Mouse (Mus musculus): ENCODE data around the gene Ube2j1. TPM values are rescaled to one million over a fixed set of nuclear protein-coding genes. Genes with fewer than 3 reads are reported as not detected.

The Ube2j1 gene
- 30.2 and 32.2 TPM in 2 replicates for polyA plus RNA-seq (2014; fragmentation: Nextera tagmentation; extraction: Ambion mirVana)

DNA sequence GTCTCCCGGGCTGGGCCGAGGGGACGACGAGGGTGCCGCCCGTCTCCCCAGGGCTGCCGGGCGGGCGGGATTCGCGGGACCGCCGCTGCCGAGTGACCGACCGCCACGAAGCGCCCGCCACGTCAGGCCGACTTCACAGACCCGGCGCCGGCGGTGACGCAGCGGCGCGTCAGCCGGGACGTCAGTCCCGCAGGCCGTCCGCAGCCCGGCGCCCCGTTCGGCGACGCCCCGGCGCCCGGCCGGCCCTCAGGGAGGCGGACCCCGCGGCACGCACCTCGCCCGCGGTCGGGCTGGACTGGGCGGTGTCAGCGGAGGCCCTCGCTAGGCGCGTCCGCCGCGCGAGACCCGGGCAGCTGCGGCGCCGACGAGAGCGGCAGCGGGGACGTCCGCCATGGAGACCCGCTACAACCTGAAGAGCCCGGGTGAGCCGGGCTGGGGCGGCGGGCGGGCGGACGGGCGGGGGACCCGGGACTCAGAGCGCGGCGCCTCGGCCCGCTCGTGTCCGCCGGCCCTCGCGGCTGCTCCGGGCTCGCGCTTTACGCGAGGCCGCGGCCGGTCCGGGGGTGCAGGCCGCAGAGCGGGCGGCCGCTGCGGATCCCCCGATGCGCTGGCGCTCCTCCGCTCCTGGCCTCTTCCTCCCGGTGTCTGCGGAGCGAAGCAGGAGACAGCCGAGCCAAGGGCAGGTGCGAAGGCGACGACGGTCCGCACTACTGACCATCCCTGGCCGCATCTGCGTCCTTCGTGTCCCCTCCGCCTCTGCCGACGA, at the start of gene Ube2j1:
Gene Ube2j1 (plus strand): TSS at position 222 of the 766 bp plus-strand sequence.
- peaks cover 4% of the 10 kb centered on the region for H3K36me3 ChIP-seq (ENCODE audit: control insufficient read depth, insufficient read depth, low read length)
- ATAC-seq (ENCODE audit: insufficient number of reproducible peaks, insufficient read depth, low FRiP score, low read depth), result peak; percentile 97
- peak within 1 kb of the TSS; percentile 80 to 83 for H3K4me3 ChIP-seq (ENCODE audit: control insufficient read depth in 1 of 2, insufficient read depth in 1 of 2, low read depth in 1 of 2, low read length in 2 of 2)
- under 1% methylated on average over 94 of the region's 123 CpGs for WGBS
- H3K4me2 ChIP-seq (ENCODE audit: low read length), result peak within 1 kb of the TSS; percentile 76
- peaks cover 0 to 17% of the 10 kb centered on the region in 2 experiments; a peak in 3 of 4 replicates for H3K4me1 ChIP-seq (ENCODE audit: control insufficient read depth in 2 of 2, insufficient read depth in 2 of 2, low read length in 2 of 2)
- H3K27ac ChIP-seq (replicated peaks in 1 of 2; ENCODE audit: control insufficient read depth in 1 of 2, insufficient read depth in 1 of 2, low read depth in 2 of 2, low read length in 2 of 2), result peak within 1 kb of the TSS; percentile 58 to 92
- H3K27me3 ChIP-seq (ENCODE audit: control insufficient read depth, insufficient read depth, low read length), result no peaks in the 10 kb centered on the region
- peaks cover 5% of the 10 kb centered on the region for H3K9me3 ChIP-seq (ENCODE audit: control insufficient read depth, low read length)
- peak within 1 kb of the TSS; percentile 95 for H3K9ac ChIP-seq (ENCODE audit: low read length)

GRCm38 (mm10) chr4:32981617-32982016, 49.6 kb upstream of the Ube2j1 start:
- Histone ChIP-seq H3K4me2 (ENCODE audit: low read length) (peak overlapping the region; percentile 90), H3K9me3 (ENCODE audit: control insufficient read depth, low read length) (no peaks in the 10 kb centered on the region), H3K4me3 (ENCODE audit: control insufficient read depth in 1 of 2, insufficient read depth in 1 of 2, low read depth in 1 of 2, low read length in 2 of 2) (peak overlapping the region in 1 of 2 experiments; percentile 84; a peak in 1 of 4 replicates), H3K27me3 (ENCODE audit: control insufficient read depth, insufficient read depth, low read length) (no peaks in the 10 kb centered on the region), H3K9ac (ENCODE audit: low read length) (no peak overlapping the region), H3K27ac (replicated peaks in 1 of 2; ENCODE audit: control insufficient read depth in 1 of 2, insufficient read depth in 1 of 2, low read depth in 2 of 2, low read length in 2 of 2) (no peak overlapping the region; a peak in 1 of 4 replicates), H3K36me3 (ENCODE audit: control insufficient read depth, insufficient read depth, low read length) (no peaks in the 10 kb centered on the region), H3K4me1 (ENCODE audit: control insufficient read depth in 2 of 2, insufficient read depth in 2 of 2, low read length in 2 of 2) (peaks cover 11 to 25% of the 10 kb centered on the region in 2 experiments)
- WGBS, result 6% methylated on average over 5 of the region's 5 CpGs
- ATAC-seq (ENCODE audit: insufficient number of reproducible peaks, insufficient read depth, low FRiP score, low read depth), result no peak

DNA sequence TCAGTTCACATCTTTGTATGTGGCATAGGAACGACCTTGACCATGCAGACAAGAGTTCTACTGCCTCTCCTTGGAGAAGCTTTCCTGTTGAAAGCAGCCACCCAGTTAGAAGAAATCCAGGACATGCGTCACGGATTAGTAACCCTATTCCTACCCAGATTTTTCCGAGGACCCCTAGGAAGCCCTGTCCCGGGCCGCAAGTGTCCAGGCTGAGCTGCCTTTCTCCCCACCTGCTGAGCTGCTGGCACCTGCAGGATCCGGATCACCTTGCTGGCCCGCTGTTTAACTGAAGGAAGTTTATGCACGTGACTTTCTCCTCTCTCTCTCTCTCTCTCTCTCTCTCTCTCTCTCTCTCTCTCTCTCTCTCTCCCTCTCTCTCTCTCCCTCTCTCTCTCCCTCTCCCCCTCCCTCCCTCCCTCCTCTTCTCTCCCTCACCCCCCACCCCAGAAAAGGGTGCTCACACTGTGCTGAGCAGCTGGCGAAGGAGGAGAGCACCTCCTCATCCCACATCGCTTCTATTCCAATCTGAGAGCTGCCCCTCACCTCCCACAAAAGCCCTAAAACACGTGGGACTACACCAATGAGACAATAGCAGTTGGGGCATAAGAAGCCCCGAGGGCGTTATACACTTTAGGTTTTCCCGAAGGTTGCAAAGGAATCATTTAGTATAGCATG, 49.0 kb upstream of the Ube2j1 start:
- ATAC-seq (ENCODE audit: insufficient number of reproducible peaks, insufficient read depth, low FRiP score, low read depth), result no peak
- H3K27me3 ChIP-seq (ENCODE audit: control insufficient read depth, insufficient read depth, low read length), result no peaks in the 10 kb centered on the region
- H3K4me1 ChIP-seq (ENCODE audit: control insufficient read depth in 2 of 2, insufficient read depth in 2 of 2, low read length in 2 of 2), result peaks cover 11 to 29% of the 10 kb centered on the region in 2 experiments
- peak overlapping the region; percentile 17 to 84; a peak in 2 of 4 replicates for H3K27ac ChIP-seq (replicated peaks in 1 of 2; ENCODE audit: control insufficient read depth in 1 of 2, insufficient read depth in 1 of 2, low read depth in 2 of 2, low read length in 2 of 2)
- no peaks in the 10 kb centered on the region for H3K36me3 ChIP-seq (ENCODE audit: control insufficient read depth, insufficient read depth, low read length)
- H3K4me2 ChIP-seq (ENCODE audit: low read length), result peak overlapping the region; percentile 90
- peak overlapping the region; percentile 84 to 99 for H3K4me3 ChIP-seq (ENCODE audit: control insufficient read depth in 1 of 2, insufficient read depth in 1 of 2, low read depth in 1 of 2, low read length in 2 of 2)
- 3% methylated on average over 15 of the region's 15 CpGs for WGBS
- peak overlapping the region; percentile 88 for H3K9ac ChIP-seq (ENCODE audit: low read length)
- no peaks in the 10 kb centered on the region for H3K9me3 ChIP-seq (ENCODE audit: control insufficient read depth, low read length)

DNA sequence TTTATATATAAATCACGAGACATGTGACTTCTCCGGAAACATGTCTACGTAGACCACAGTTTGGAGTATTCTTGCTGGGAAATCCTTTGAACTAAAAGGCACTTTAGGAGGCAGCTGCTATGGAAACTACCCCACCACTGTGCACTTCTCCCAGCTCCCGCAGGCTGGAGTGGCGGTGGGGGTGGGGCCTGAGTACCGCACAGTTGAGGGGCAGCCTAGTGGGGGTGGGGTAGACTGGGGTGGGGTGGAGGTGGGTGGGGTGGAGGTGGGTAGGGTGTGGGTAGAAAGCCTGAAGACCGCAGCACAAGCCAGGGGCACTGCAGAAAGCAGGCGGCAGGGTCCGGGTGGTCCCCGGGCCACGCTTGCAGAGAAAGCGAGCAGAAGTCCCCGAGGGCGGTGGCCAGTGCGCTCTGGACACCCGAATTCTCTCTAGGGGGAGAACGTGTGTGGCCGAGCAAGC, 48.5 kb upstream of the Ube2j1 start, which contains the start of gene Rragd:
Gene Rragd (plus strand): TSS at position 322 of the 460 bp plus-strand sequence.
- Histone ChIP-seq H3K4me2 (ENCODE audit: low read length) (peak within 1 kb of the TSS; percentile 90), H3K36me3 (ENCODE audit: control insufficient read depth, insufficient read depth, low read length) (no peaks in the 10 kb centered on the region), H3K4me1 (ENCODE audit: control insufficient read depth in 2 of 2, insufficient read depth in 2 of 2, low read length in 2 of 2) (peaks cover 11 to 31% of the 10 kb centered on the region in 2 experiments), H3K27me3 (ENCODE audit: control insufficient read depth, insufficient read depth, low read length) (no peaks in the 10 kb centered on the region), H3K9ac (ENCODE audit: low read length) (peak within 1 kb of the TSS; percentile 88), H3K27ac (replicated peaks in 1 of 2; ENCODE audit: control insufficient read depth in 1 of 2, insufficient read depth in 1 of 2, low read depth in 2 of 2, low read length in 2 of 2) (peak within 1 kb of the TSS; percentile 84 to 92), H3K9me3 (ENCODE audit: control insufficient read depth, low read length) (no peaks in the 10 kb centered on the region), H3K4me3 (ENCODE audit: control insufficient read depth in 1 of 2, insufficient read depth in 1 of 2, low read depth in 1 of 2, low read length in 2 of 2) (peak within 1 kb of the TSS; percentile 84 to 99)
- ATAC-seq (ENCODE audit: insufficient number of reproducible peaks, insufficient read depth, low FRiP score, low read depth), result peak; percentile 69
- under 1% methylated on average over 18 of the region's 18 CpGs for WGBS

GRCm38 (mm10) chr4:32983176-32984155, 47.8 kb upstream of the Ube2j1 start:
- peak overlapping the region; percentile 88 for H3K9ac ChIP-seq (ENCODE audit: low read length)
- peak; percentile 69 for ATAC-seq (ENCODE audit: insufficient number of reproducible peaks, insufficient read depth, low FRiP score, low read depth)
- peak overlapping the region; percentile 90 for H3K4me2 ChIP-seq (ENCODE audit: low read length)
- peaks cover 11 to 31% of the 10 kb centered on the region in 2 experiments for H3K4me1 ChIP-seq (ENCODE audit: control insufficient read depth in 2 of 2, insufficient read depth in 2 of 2, low read length in 2 of 2)
- H3K4me3 ChIP-seq (ENCODE audit: control insufficient read depth in 1 of 2, insufficient read depth in 1 of 2, low read depth in 1 of 2, low read length in 2 of 2), result peak overlapping the region; percentile 84 to 99
- H3K27me3 ChIP-seq (ENCODE audit: control insufficient read depth, insufficient read depth, low read length), result no peaks in the 10 kb centered on the region
- H3K36me3 ChIP-seq (ENCODE audit: control insufficient read depth, insufficient read depth, low read length), result no peaks in the 10 kb centered on the region
- peak overlapping the region; percentile 84 to 92 for H3K27ac ChIP-seq (replicated peaks in 1 of 2; ENCODE audit: control insufficient read depth in 1 of 2, insufficient read depth in 1 of 2, low read depth in 2 of 2, low read length in 2 of 2)
- under 1% methylated on average over 81 of the region's 94 CpGs for WGBS
- no peaks in the 10 kb centered on the region for H3K9me3 ChIP-seq (ENCODE audit: control insufficient read depth, low read length)

GRCm38 (mm10) chr4:32984242-32984641, 47.0 kb upstream of the Ube2j1 start:
- peak overlapping the region; percentile 56 to 84 for H3K27ac ChIP-seq (replicated peaks in 1 of 2; ENCODE audit: control insufficient read depth in 1 of 2, insufficient read depth in 1 of 2, low read depth in 2 of 2, low read length in 2 of 2)
- no peaks in the 10 kb centered on the region for H3K27me3 ChIP-seq (ENCODE audit: control insufficient read depth, insufficient read depth, low read length)
- peaks cover 11 to 31% of the 10 kb centered on the region in 2 experiments for H3K4me1 ChIP-seq (ENCODE audit: control insufficient read depth in 2 of 2, insufficient read depth in 2 of 2, low read length in 2 of 2)
- no peak for ATAC-seq (ENCODE audit: insufficient number of reproducible peaks, insufficient read depth, low FRiP score, low read depth)
- H3K36me3 ChIP-seq (ENCODE audit: control insufficient read depth, insufficient read depth, low read length), result no peaks in the 10 kb centered on the region
- H3K4me2 ChIP-seq (ENCODE audit: low read length), result peak overlapping the region; percentile 90
- H3K9me3 ChIP-seq (ENCODE audit: control insufficient read depth, low read length), result no peaks in the 10 kb centered on the region
- peak overlapping the region; percentile 84 to 99 for H3K4me3 ChIP-seq (ENCODE audit: control insufficient read depth in 1 of 2, insufficient read depth in 1 of 2, low read depth in 1 of 2, low read length in 2 of 2)
- peak overlapping the region; percentile 88 for H3K9ac ChIP-seq (ENCODE audit: low read length)
- 1% methylated on average over 13 of the region's 13 CpGs for WGBS

Data from heart, embryonic 14.5 days (tissue).